Mouse (Mus musculus): ENCODE results near the gene Nadsyn1.

Gene Nadsyn1

DNA sequence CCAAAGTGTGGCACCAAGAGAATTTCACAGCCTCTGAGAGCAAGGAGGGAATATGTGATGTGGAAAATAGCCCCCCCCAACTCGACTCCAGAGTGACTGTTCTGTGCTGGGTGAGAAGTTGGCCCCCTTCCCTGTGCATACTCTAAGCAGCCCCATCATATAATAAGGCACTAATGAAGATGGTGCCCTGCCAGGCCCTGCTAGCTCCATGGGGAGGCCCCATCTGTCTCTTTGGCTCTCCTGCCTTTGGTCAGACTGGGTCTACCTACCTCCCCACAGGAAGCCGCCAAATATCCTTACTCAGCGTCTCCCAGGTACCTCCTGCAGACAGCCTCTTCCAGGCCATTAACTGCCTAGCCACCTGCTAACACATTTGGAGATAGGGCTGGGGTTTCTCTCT is 63.7 kb downstream of the Nadsyn1 start:
- in situ Hi-C loops (cut with MboI; ENCODE audit: unreplicated experiment in 2 of 2): no loop called here

DNA sequence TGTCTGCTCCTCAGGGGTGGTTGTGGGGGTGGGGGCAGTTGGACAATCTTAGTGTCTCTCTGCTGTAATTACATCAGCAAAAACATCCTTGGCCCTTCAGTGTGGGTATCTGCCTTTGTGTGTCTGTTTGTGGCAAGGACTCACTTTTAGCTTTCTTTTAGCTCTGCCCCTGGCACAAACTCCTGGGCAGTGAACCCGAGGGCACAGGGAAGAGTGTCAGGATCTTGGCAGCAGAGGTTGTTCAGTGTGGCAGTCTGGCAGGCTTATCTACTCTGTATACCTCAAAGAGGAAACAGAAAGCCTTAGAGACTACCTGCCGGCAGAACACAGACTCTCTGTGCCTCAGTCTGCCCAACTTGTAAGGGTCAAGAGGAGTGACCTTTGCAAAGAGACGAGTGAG is 65.0 kb downstream of the Nadsyn1 start:
- in situ Hi-C loops (cut with MboI; ENCODE audit: unreplicated experiment in 2 of 2): no loop called here

DNA sequence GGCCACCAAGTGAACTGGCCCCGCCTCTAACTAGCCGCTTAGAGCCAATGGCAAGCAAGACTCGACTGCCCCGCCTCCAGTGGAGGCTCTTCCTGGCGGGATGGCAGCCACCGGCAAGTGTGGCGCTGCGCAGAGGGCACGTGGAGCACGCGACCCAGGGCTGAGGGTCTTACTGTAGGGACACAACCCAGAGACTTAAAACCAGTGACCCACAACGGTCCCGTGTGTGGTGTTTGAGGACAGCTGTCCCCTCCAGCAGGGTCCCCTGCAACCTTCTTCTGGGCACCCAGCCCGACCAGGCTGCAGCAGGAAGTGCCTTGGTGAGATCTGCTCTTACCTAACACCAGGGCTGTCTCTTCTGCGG is 65.6 kb downstream of the Nadsyn1 start:
- in situ Hi-C loops (cut with MboI; ENCODE audit: unreplicated experiment in 2 of 2): no loop called here

DNA sequence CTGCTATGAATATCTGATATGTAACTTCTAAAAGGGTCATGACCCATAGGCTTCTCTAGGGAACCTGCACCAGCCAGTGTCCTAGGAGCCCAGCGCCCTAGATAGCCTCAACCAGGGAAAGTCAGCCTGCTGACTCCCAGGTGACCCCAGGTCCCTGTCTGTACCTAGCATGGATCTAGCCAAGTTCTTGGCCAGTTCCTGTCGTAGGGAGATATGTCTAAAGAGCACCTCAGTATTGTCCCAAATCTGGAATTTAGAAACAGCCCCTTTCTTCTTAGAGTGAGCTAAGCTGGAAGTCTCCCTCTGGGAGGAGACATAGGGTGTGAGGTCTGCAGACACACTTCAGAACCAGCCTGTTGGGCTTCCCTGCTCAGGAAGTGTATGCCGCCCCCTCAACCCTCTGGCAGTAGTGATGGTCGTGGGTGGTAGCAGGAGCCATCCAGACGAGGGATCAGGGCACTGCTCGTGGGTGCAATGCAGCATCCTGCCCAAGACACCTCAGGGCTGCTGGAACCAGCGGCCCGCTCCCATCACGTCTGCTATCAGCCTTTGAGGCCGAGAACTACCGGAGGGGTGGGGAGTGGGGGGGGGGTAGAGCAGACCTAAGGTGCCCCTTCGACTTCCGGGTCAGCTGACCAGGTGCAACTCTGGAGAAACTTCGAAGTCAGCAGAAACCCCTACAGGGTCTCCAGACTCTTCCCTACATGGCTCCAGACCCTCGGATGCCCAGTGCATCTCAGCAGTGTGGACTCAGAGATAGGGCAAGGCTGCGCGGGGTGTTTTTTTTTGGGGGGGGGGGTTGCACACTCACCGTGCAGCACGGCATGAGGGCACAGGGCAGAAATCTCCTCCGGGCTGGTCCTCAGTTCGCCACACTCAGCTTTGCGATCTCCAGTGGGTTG is 66.3 kb downstream of the Nadsyn1 start, which contains the start of gene Osbpl5:
TSS of gene Osbpl5 (minus strand) at position 861 of the 902 bp plus-strand sequence.
- in situ Hi-C loops (cut with MboI; ENCODE audit: unreplicated experiment in 2 of 2): no loop called here

DNA sequence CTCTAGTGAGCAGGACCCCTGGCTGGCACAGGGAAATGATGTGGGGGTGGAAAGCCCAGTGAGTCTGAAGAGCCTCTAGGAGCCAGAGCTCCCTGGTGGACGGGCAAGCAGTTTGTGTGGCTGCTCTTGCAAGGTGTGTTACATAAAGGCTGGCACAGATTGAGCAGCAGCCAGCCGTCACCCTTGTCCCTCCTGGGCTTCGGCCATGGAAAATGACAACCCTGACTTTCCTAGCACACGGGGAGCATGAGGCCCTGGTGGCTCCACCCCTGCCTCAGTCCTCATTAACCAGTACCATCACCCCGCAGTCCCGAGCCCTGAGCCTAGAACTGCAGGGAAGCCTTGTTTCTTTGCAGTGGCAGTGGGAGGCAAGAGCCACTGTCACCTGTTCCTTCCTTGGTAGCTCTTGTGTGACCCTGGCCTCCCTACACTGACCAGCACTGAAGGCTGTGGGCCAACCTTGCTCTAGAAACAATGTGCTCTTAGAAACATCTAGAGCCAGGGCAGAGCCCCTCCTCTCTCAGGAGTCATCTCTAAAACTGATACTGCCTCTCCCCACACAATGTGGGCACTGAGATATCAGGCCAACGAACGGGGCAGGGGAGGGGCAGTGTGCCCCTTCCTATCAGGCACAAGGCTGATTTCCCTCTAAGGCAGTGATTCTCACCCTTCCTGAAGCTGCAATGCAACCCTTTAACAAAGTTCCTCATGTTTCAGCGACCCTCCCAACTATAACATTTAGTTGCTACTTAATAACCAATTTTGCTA is 67.1 kb downstream of the Nadsyn1 start:
- in situ Hi-C loops (cut with MboI; ENCODE audit: unreplicated experiment in 2 of 2): no loop called here

DNA sequence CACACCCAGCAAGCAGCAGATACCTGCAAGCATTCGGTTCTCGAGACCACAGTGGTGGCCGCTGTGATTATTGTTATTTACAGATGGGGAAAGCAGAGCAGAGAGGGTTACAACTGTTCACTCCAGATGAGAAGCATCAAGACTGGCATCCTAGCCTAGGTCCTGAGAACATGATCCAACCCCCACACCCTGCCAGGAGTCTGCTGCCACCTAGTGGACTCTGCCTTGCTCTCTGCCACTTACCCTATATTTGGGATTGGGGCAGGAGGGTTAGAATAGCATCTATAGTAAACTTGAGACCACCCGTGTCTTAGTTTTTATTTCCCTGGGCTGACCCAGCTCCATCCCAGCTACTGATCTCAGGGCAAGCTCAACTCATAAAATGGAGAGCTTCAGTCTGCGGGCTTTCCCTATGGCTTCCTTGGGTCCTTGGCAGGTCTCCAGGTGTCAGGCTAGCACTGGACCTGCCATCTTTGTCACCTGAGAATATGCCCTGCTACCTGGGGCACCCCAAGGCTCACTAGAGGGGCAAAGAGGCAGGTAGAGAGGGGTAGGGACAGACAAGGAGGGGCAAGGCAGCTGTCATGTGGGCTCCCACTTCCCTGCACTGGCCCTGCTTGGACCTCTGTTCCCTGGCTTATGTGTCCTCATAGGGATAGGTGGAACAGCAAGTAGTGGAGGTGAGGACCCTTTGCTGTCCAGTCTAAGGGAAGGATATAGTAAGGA is 68.5 kb downstream of the Nadsyn1 start:
- in situ Hi-C loops (cut with MboI; ENCODE audit: unreplicated experiment in 2 of 2): loop anchor here in 1 of 2 experiments (5.0 kb wide), 1 partner anchor 47 kb away; no protein-coding TSS in a partner anchor

DNA sequence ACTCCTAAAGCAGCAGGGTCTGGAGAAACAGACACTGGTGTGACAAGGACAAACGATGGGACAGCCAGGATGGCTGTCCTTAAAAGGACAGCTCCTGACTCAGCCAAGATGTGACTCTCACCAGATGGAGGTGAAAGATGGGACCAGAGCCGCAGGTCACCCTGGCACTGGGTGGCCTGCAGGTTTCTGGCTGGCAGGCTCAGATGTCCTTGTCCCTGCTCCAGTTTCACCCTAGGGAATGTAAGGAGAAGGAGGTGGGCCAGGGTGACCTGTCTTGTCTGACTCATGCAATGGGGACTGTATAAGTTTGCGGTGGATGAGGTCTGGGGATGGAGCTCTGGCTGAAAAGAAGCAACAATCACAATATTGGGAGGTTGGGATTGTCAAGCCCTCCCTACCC is 70.0 kb downstream of the Nadsyn1 start:
- in situ Hi-C loops (cut with MboI; ENCODE audit: unreplicated experiment in 2 of 2): loop anchor here in 1 of 2 experiments (5.0 kb wide), 1 partner anchor 45 kb away; no protein-coding TSS in a partner anchor

DNA sequence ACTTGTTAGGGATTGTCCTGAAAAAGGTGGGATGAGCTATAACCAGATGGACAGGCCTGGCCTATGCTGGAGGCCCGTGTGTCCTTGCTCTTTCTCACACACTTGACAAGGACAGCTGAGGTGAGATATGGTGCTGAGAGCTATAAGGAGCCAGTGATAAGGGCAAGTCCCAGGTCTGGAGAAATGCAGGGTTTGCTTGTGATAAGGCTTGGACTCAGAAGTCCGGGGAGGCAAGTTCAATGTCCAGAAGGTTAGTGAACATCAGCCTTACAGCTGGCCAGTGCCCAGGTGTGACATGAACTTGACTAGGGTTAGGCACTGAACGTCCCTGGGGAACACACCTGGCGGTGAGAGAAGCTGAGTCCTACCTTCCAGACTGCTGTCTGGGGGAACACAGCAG is 70.6 kb downstream of the Nadsyn1 start:
- in situ Hi-C loops (cut with MboI; ENCODE audit: unreplicated experiment in 2 of 2): loop anchor here in 1 of 2 experiments (5.0 kb wide), 1 partner anchor 45 kb away; no protein-coding TSS in a partner anchor

DNA sequence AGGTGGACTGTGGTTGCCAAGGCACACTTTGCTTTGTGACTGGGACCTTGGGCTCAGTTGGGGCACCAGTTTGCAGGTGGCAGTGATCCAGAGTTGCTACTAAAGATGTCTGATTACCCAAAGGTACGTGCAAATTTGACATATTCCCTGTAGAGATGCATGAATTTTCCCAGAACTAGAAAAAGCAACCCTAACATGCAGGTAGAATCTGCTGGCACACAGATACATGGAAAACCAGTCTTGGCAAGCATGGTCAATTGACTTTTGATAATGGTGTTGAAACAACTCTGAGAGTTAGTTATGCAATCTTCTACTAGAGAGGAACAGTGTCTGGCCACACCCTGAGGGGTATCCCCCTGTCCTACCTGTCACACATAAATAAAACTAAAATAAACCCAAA is 71.3 kb downstream of the Nadsyn1 start:
- in situ Hi-C loops (cut with MboI; ENCODE audit: unreplicated experiment in 2 of 2): loop anchor here in 1 of 2 experiments (5.0 kb wide), 1 partner anchor 44 kb away; no protein-coding TSS in a partner anchor

DNA sequence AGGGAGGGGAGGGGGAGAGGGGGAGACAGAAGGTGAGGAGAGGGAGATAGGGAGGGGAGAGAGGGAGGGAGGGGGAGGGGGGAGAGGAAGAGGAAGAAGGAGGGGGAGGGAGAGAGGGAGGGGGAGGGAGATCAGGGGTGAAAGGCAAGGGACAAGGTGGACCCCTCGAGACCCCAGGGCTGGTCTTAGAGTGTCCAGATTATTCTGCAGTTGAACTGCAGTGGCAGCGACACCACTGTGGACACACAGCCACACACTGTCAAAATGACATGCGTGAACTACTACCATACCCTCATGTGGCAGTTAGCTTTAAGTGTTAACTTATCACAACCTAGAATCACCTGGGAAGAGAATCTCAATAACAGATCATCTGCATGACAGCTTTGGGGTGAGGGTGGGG is 73.6 kb downstream of the Nadsyn1 start:
- in situ Hi-C loops (cut with MboI; ENCODE audit: unreplicated experiment in 2 of 2): loop anchor here in 1 of 2 experiments (5.0 kb wide), 2 partner anchors 42 to 167 kb away; no protein-coding TSS in a partner anchor

DNA sequence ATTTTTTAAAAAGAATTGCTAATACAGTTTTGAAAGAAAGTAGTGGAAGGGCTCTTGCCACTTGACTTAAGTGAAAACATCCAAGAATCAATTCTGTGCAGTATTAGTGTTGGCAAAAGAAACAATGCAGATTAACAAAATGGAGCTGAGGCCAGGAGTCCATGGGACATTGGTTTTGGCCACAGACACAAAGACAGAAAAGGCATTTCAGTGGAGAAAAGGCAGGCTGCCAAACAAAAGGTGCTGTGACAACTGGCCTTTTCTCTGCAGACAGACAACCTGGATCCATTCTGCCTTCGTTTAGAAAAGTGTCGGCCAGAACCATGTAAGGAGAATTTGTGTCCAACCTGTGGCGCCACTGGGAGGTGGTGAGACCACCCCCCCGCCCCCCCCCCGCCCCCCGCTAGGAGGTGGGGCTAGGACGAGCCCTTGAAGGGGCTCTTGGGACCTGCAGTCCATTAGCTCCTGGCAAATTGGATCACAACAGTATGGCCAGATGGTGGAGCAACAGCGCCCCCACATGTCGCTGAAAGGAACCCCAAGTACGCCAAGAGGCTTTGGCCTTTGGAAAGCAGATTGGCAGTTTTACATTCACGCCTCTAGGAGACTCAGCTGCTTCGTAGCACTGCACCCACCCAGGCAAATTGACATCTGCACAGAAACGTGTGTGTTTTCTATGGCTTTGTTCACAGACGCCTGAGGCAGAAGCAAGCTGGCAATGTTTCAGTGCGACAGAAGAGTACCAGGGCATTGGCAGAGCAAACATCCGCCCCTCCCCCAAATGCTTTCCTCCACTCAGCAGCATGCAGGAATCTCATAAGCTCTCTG is 74.4 kb downstream of the Nadsyn1 start:
- in situ Hi-C loops (cut with MboI; ENCODE audit: unreplicated experiment in 2 of 2): loop anchor here in 1 of 2 experiments (5.0 kb wide), 2 partner anchors 41 to 166 kb away; no protein-coding TSS in a partner anchor

Data from v-Abl transformed pro-B cells (cell line).